Mouse (Mus musculus) hematopoietic stem cell, adult 5-6 weeks (primary cell): ENCODE results near the gene Zfand3. TPM values are rescaled to one million over a fixed set of nuclear protein-coding genes. Genes with fewer than 3 reads are reported as not detected.

ENCODE experiments used
- ATAC-seq, 2 experiments: fragments of 125-278 bp in 1 of 2; replicated peaks in 1 of 2; 2 replicates each; pipeline ENCODE4 v1.8.0; 2016 to 2017; ENCODE audit warnings: inconsistent platforms in 2 of 2, mild to moderate bottlenecking in 2 of 2, moderate number of reproducible peaks in 2 of 2, low read depth in 1 of 2, moderate TSS enrichment in 1 of 2; ENCODE audit not compliant: low FRiP score in 2 of 2, poor library complexity in 2 of 2, severe bottlenecking in 2 of 2, insufficient read depth in 1 of 2, low TSS enrichment in 1 of 2
- total RNA-seq: library from RNA; stranded (forward); fragments of 172-1452, 232-1000 nt; gene quantifications from 2 replicates; pipeline ENCODE4 v1.2.3, GENCODE M21; 2017

Zfand3 gene
- total RNA-seq, 1 experiment from 2014 or later, result 19.3 TPM

GRCm38 (mm10) chr17:30116226-30116625 lies 111.7 kb downstream of the Zfand3 start:
- ATAC-seq, result no peak

- ATAC-seq, result no peak
Measured at GRCm38 (mm10) chr17:30118036-30118435, 113.5 kb downstream of the Zfand3 start.

DNA sequence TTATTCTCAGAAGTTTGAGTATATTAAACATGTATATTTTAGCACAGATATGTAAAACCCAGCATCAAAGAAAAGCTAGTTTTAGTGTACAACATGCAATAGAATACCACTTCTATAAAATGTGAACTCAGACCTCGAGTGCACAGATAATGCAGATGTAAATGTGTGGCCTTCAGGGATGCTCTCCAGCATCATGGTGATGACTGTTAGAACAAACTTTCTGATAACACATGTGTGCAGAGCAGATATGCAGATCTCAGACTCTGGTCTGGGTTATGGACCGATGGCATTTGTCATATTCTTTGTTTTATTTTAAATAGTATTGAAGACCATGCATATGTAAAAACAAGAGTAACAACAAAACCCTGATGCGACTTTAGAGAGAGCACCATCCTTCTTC lies 117.7 kb downstream of the Zfand3 start:
- no peak for ATAC-seq

- ATAC-seq, result no peak
Measured at GRCm38 (mm10) chr17:30128456-30128855, 123.9 kb downstream of the Zfand3 start.

GRCm38 (mm10) chr17:30129220-30129619 lies 124.7 kb downstream of the Zfand3 start:
- no peak for ATAC-seq

- no peak for ATAC-seq
Measured at GRCm38 (mm10) chr17:30130326-30130725, 125.8 kb downstream of the Zfand3 start.

GRCm38 (mm10) chr17:30133641-30134040 lies 129.1 kb downstream of the Zfand3 start:
- ATAC-seq, result no peak

- ATAC-seq, result no peak
Measured at GRCm38 (mm10) chr17:30134955-30135735, 130.6 kb downstream of the Zfand3 start.

GRCm38 (mm10) chr17:30135890-30136289 lies 131.4 kb downstream of the Zfand3 start:
- ATAC-seq, result no peak

- ATAC-seq, result no peak
Measured at GRCm38 (mm10) chr17:30136684-30137083, 132.2 kb downstream of the Zfand3 start.

DNA sequence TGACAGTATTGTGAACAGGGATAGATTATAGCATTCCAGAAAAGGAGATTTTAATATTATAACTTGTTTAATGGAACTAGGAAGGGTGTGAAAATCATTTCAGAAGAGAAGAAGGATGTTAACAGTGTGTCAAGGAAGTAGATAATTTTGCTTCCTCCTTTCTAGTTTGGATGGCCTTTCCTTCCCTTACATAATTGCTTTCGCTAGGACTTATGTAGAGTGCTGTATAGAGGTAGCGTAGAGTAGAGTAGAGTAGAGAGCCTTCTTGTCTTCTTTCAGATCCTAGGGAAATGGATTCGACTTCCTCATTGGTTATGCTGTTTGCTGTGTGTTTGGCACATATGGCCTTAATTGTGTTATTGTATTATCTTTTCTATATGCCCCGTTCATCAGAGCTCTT lies 132.6 kb downstream of the Zfand3 start:
- no peak for ATAC-seq

GRCm38 (mm10) chr17:30144114-30144513 lies 139.6 kb downstream of the Zfand3 start:
- ATAC-seq, result no peak

DNA sequence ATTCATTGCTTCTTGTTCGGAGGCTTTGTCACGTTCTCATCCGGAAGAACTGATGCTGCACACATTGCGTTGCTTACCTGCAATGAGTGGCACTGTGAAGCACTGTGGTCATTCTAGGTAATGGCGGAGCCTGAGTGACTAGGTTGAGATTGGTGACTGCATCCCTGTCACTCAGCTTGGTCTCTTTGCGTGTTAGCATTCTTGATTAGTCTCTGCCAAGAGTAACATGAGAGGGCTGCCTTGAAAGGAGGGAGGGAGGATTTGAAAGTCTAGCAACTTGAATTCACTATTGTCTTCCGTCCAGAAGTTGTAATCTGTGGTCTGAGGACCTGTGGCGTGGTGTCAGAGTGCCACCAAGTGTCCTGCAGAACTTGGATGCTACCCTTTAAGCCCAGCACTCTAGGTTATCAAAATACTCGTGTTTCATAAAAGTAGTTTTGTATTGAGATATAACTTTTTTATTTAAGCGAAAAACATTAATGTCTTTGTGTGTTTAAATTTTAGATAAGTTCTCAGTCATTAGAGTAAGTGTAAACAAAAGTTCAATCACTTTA lies 141.1 kb downstream of the Zfand3 start:
- ATAC-seq, result no peak

DNA sequence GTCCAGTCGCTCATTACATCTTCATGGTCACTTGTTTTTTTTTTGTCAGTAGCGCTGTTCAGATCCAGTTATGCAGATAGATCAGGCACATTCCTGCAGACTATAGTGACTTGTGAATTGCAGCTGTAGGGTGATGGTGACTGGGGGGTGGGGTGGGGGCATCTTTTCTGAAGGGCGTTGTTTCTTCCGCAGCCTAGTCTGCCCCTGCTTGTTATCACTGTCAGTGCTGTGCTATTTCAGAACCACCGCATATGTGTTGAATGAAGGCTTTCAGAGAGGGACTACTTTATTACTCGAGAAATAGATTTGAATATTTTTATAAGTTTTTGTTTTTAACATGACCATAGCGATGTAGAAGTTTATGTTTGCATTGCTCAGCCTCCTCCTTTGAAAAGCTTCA lies 142.0 kb downstream of the Zfand3 start:
- ATAC-seq, result no peak

- no peak for ATAC-seq
Measured at GRCm38 (mm10) chr17:30147897-30148296, 143.4 kb downstream of the Zfand3 start.

GRCm38 (mm10) chr17:30148320-30148719 lies 143.8 kb downstream of the Zfand3 start:
- ATAC-seq, result no peak

- ATAC-seq, result no peak
Measured at GRCm38 (mm10) chr17:30149911-30150310, 145.4 kb downstream of the Zfand3 start.

- no peak for ATAC-seq
Measured at GRCm38 (mm10) chr17:30154144-30154543, 149.6 kb downstream of the Zfand3 start.

DNA sequence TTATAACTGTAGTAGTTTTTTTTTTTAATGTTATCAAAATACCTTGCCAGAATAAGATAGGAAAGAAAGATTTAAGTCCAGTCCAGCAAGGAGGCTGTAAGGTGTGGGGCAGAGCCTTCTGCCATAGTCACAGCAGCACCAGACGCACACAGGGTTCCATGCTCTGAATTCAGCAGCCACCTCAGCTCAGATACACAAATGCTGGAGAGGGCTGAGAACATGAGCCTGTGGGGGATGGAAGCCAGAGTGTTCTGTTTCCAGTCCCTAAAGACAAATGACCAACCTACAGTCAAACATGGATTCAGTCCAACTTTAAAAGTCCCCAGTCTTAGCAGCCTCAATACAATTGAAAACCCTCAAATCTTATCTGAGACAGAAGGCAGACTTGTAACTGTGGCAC lies 150.3 kb downstream of the Zfand3 start:
- no peak for ATAC-seq
